Mouse (Mus musculus): ENCODE measurements around the gene Hist1h2ak.
A peak's percentile ranks its signal among the peaks of the same experiment; 100 is the strongest.
"Not testable (repeated sequence)": the region's sequence is repeated elsewhere in the genome, so short reads cannot be mapped to it uniquely, and the experiment has no call there.

Hist1h2ak gene

DNA sequence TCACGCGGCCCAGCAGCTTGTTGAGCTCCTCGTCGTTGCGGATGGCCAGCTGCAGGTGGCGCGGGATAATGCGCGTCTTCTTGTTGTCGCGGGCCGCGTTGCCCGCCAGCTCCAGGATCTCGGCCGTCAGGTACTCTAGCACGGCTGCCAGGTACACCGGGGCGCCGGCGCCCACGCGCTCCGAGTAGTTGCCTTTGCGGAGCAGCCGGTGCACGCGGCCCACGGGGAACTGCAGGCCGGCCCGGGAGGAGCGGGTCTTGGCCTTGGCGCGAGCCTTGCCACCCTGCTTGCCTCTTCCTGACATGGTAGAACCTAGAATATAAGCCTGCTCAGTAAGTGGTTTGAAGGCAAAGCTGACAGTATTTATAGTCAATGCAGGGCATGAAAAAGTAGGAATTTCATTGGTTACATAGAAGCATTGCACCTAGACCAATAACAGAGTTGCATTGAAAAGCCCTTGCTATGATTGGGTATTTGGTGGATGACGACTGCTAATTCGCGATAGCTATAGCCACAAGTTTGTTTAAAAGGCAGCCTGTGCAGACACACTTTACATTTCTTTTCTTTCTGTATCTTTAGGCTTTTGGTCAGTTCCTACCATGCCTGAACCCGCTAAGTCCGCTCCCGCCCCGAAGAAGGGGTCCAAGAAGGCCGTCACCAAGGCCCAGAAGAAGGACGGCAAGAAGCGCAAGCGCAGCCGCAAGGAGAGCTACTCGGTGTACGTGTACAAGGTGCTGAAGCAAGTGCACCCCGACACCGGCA is at the start of gene Hist1h2ak, which contains the start of gene Hist1h2bn:
Gene Hist1h2ak, minus strand, starts transcription at position 304 of the 762 bp plus-strand sequence.
Gene Hist1h2bn, plus strand, starts transcription at position 600 of the 762 bp plus-strand sequence.
- peak; percentile 88 for DNase-seq

GRCm38 (mm10) chr13:21803058-21803457 is 49.4 kb upstream of the Hist1h2ak start:
- DNase-seq = not testable (repeated sequence)

GRCm38 (mm10) chr13:21797163-21797562 is 43.5 kb upstream of the Hist1h2ak start:
- not testable (repeated sequence) for DNase-seq

- DNase-seq = no peak
These were observed 42.0 kb upstream of the Hist1h2ak start for GRCm38 (mm10) chr13:21795584-21795983.

DNA sequence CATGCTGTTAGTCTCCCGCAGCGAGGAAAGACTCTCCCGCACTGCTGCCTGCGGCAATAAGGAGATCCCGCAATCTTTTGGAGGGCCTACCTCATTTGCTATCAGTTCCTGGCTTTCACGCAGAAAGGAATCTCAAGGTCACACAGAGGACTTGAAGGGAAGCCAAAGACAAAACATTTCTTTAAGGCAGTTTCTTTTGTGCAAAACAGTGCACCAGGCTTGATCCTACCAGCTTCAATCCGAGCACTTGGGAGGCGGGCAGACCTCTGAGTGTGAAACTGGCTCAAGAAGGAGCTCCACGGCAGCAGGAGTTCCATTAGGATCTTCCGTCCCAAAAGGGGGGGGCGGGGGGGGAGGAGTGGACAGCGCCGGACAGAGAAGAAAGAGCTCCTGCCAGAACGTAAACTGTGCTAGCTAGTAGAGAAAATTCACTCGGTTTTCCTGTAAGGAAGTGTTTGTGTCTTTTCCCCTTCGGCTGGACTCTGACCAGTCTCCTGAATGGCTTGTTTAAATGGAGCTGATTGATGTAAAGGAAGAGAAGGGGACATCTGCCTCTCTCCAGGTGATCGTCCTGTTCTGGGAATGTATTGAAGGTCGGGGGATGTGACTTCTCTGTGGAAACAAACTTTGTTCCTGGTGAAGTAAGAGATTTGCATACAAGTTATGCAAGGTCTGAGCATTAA is 37.1 kb upstream of the Hist1h2ak start:
- peak; percentile 13 for DNase-seq

DNA sequence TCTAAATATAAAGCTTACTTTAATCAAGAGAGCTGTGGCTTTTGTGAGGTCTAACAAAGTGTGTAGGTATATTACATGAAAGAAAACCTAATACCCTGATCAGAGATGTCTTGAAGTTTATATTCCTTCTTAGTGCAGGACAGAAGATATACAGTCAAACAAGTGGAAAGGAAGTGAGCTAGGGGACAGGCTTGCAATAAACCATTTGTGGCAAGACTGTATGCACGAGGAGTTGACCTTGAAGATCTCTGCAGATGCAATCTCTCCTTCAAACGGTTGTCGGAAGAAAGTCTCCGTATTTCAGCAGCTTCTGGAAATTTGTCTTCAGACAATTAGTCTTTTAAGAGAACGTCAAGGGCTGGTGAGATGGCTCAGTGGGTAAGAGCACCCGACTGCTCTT is 36.3 kb upstream of the Hist1h2ak start:
- DNase-seq = no peak

- no peak for DNase-seq
These were observed 34.4 kb upstream of the Hist1h2ak start for GRCm38 (mm10) chr13:21787760-21788593.

DNA sequence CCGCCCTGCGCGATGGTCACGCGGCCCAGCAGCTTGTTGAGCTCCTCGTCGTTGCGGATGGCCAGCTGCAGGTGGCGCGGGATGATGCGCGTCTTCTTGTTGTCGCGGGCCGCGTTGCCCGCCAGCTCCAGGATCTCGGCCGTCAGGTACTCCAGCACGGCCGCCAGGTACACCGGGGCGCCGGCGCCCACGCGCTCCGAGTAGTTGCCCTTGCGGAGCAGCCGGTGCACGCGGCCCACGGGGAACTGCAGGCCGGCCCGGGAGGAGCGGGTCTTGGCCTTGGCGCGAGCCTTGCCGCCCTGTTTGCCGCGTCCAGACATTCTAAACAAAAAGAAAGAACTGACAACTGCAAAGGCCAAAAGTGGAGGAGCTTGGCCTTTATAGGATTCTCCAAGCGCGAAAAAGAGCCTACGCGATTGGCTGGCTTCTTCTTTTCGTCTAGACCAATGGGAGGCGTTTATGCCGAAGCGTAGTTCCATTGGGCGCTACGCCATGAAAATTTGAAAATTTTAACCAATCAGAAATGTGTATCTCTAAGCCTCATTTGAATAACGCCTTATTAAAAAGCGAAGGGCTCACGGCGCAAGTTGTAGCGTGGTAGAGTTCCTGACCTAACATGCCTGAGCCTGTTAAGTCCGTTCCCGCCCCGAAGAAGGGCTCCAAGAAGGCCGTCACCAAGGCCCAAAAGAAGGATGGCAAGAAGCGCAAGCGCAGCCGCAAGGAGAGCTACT is 33.4 kb upstream of the Hist1h2ak start, which contains the start of the genes Hist1h2an and Hist1h2bp:
Gene Hist1h2an, minus strand, starts transcription at position 320 of the 731 bp plus-strand sequence.
Gene Hist1h2bp, plus strand, starts transcription at position 563 of the 731 bp plus-strand sequence.
- peak; percentile 92 for DNase-seq

DNA sequence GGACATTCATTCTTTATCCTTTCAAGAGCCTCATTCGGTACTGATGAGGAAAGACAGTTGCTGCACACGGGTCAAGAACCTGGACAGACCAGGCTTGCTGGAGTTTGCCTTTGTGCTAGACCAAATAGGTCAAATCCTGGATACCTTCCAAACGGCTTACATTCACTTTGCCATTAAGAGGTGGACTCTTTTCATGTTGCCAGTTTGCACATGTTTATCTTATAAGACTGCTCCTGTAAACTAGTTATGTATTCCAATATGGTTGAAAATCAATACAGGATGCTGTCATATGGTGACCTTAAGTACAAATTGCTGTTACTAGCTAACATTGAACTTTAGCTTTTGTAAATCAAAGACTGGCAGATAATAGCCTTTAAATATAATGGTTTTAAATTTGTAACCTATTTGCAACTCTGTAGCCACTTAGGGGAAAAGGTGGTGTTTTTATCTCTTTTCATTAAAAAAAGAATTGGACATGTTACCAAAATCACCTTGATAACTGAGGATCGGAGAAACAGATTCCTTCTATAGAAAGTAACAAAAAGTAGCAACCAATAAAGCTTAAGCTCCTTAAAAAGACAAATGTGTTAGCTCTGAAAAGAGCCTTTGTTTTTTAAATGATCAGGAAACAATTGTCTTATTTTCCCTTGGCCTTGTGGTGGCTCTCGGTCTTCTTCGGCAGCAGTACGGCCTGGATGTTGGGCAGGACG is 32.7 kb upstream of the Hist1h2ak start:
- DNase-seq = peak; percentile 40

DNA sequence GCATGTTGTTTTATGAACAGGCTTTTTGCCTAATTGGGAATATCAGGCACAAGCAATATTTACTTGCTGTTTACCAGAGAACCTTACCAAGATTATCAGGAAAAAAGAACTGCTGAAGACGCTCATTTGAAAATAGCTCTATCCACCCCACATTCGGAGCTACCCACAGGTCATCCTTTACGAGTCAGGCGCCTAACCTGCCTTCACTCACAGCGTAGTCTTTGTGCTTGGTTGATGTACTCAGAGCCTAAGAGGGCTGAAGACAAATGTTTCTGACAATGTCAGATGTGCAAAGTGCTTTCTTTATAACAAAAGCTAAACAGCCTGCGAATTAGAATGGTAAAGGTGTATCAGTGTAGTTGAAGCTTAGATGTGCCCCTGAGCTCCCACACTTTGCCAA is 30.7 kb upstream of the Hist1h2ak start:
- DNase-seq = peak; percentile 20

- DNase-seq = peak; percentile 77
These were observed 30.1 kb upstream of the Hist1h2ak start for GRCm38 (mm10) chr13:21783734-21784161.

DNA sequence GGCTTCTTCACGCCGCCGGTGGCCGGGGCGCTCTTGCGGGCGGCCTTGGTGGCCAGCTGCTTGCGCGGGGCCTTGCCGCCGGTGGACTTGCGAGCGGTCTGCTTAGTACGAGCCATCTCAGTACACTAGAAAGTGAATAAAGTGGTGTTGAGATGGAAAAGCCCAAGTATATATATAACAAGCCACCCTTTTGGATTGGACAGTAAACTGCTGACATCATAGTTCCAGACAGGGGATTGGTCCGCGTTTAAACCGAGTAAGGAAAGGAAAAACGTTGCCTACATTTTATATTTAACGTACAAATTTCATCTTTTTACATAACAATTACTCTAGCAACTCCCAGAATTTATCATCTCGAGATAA is 29.6 kb upstream of the Hist1h2ak start, which contains the start of gene Hist1h3i:
Gene Hist1h3i, minus strand, starts transcription at position 116 of the 363 bp plus-strand sequence.
- peak; percentile 70 for DNase-seq

- peak; percentile 56 for DNase-seq
These were observed 29.0 kb upstream of the Hist1h2ak start for GRCm38 (mm10) chr13:21782361-21783254.

DNA sequence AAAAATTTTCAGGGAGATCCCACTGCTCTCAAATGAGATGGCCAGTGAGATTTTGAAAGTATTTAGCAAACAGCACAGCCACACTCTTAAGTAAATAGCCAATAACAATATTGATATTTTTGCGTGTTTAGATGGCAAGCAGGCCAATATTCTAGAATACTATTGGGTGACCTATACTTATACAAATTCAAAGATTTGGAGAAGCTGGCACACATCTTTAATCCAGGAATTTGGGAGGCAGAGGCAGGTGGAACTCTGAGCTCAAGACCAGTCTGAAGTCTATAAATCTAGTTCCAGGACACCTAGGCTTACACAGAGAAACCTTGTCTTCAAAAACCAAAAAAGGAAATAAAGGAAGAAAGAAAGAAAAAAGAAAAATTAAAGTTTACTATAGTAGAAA is 28.0 kb upstream of the Hist1h2ak start:
- DNase-seq = no peak

GRCm38 (mm10) chr13:21781021-21781555 is 27.5 kb upstream of the Hist1h2ak start:
- peak; percentile 14 for DNase-seq

- DNase-seq = peak; percentile 90
These were observed 26.4 kb upstream of the Hist1h2ak start, which contains the start of gene Hist1h1b for GRCm38 (mm10) chr13:21779767-21780731. Gene Hist1h1b (minus strand): TSS chr13:21780625.

DNA sequence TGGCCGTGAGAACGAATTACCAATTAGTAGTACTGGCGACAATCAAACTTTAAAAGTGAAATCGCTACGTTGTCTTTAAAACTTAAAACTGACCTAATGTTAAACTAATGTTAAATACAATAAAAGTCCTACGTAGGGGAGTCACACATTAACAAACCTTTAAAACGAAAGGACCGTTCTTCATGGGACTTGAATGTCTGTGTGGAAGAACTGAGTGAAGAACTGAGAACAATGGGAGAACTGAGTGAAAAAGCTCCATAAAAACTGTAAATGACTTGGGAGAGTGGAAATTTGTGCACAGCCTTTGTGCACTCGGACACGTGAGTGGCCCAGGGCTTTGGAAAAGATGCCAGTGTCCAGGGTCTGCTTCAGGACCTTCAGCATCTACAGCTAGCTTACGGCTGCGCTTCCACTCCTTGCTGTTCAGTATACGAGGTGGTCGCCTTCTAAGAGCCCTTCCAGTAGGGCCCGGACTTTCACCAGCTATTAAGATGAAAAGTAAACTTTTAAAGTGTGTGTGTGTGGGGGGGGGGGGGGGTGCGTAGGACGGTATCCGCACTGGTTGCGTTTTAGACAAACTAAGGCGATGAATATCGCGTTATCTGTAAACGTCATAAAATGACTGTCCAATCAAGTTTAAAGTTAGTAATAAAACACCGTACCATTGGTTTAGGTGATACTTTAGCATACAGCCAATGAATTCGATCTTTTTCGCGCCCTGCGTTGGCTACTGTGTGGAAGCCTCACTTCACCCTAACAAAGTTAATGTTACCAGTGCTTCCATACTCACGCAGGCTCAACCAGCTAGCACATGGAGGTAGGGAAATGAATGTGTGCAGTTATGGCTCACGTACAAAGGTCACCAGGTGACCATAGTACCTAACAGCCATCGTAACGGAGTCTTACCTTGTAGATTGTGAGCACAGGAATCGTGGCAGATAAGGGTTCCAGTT is 25.5 kb upstream of the Hist1h2ak start:
- peak; percentile 84 for DNase-seq
